Mouse (Mus musculus) adrenal gland, postnatal 10 days (tissue): ENCODE measurements around the gene Gmppb. TPM values are rescaled to one million over a fixed set of nuclear protein-coding genes. Genes with fewer than 3 reads are reported as not detected.
A peak's percentile ranks its signal among the peaks of the same experiment; 100 is the strongest.

Experiments
- DNase-seq: peaks from one replicate; pipeline ENCODE4 v3.0.0; 2021; ENCODE audit warnings: mixed read lengths
- total RNA-seq, 2 experiments: library from RNA; stranded (reverse); gene quantifications; 2 replicates each; pipeline ENCODE4 v1.2.3; 2021

The Gmppb gene
- total RNA-seq, 2 experiments from 2014 or later = 18.5 to 21.0 TPM

- no peak for DNase-seq
Measured at GRCm38 (mm10) chr9:108051184-108051930, 2.3 kb downstream of the Gmppb start.

- no peak for DNase-seq
Measured at GRCm38 (mm10) chr9:108051931-108052220, 2.8 kb downstream of the Gmppb start.

DNA sequence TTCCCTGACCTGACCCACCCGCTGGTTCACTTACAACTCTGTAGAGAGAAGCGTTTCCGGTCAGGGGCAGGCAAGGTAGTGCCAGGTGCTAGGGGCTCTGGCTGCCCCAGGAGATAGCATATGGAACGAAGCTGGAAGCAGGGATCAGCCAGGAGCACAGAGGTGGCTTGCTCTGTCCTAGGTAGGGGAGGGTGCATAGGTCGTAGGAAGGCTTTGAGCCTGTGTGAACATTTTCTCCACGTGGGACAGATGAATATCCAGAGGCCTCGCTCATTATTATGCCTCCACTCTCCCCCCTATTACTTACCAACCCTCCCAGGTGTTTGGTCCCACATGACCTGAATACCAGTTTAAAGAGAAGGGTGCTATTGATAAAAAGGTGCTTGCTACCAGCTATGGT, 3.4 kb downstream of the Gmppb start:
- no peak for DNase-seq

GRCm38 (mm10) chr9:108052885-108053664, 4.0 kb downstream of the Gmppb start, which contains the start of gene Amigo3:
Gene Amigo3, plus strand, starts transcription at chr9:108053159.
- peak; percentile 98 for DNase-seq

DNA sequence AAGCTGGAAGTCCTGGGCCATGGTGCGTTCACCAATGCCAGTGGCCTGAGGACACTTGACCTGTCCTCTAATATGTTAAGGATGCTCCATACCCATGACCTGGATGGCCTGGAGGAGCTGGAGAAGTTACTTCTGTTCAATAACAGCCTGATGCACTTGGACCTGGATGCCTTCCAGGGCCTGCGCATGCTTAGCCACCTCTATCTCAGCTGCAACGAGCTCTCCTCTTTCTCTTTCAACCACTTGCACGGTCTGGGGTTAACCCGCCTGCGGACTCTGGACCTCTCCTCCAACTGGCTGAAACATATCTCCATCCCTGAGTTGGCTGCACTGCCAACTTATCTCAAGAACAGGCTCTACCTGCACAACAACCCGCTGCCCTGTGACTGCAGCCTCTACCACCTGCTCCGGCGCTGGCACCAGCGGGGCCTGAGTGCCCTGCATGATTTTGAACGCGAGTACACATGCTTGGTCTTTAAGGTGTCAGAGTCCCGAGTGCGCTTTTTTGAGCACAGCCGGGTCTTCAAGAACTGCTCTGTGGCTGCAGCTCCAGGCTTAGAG, 4.7 kb downstream of the Gmppb start:
- DNase-seq = no peak

GRCm38 (mm10) chr9:108054331-108055040, 5.4 kb downstream of the Gmppb start:
- DNase-seq = no peak

- no peak for DNase-seq
Measured at GRCm38 (mm10) chr9:108055061-108055460, 6.0 kb downstream of the Gmppb start.

DNA sequence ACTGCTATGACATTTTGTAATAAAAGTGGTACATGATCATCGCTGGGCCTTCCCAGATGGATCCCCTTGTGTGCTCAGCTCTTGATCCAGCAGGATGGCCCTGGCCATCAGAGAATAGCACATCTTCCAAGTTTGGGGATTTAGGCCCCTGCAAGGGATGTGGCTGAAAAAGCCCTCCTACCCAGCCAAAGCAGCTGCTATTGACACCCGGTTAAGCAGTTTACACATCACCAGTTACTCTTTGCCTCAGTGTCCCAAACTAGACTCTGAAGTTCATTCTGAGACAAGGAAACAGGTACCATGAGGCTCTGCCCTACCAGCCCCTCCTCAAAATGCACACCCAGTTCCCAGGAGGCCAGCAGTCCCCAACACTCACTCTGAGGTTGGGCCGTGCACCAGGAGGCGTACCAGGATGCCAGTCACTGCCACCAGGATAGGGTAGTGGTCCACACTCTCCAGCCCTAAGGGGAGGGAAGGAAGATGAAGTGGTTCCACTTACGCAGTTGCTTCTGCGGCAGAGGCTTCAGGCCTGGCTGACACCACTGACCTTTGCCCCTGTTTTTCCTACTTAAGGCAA, 6.7 kb downstream of the Gmppb start:
- DNase-seq = no peak

DNA sequence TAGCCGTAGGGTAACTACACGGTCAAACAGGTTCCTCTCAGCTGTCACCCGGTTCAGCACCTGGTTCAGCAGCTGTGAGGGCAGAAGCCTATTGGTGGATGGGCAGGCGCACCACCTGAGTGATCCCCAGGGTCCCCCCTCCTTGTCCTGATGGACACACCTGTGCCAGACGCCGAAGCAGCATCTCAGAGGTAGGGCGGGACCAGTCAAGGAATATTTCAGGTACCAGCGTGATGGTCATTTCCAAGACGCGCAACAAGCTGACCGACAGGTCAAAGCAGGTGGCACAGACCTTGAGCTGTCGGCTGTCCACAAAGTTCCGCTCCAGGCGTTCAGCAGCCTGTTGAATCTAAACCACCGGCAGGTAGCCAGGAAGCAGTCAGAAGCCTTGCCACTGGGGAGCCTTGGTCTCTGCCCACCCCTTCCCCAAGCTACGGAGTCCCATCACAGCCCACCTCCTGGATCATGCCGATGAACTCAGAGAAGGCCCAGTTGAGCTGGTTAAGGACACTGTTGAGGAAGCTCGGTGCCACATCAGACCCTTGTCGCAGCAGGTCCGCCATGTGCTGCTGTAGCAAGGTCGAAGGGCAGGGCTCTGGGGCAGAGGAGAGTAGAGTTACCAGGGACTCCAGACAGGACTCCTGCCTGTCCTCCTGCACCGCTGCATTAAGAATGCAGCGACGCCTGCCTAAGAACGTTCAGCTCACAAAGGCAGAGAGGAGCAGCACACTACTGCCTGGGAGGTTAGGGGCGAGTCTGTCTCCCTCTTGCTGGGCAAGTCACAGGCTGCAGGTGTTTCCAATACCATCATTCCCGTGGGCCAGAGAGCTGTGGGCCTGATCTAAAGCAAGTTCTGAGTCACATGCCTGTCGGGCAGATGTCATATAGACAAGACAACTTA, 7.6 kb downstream of the Gmppb start:
- no peak for DNase-seq

- peak; percentile 77 for DNase-seq
Measured at GRCm38 (mm10) chr9:108057262-108057562, 8.2 kb downstream of the Gmppb start.

GRCm38 (mm10) chr9:108058291-108058690, 9.2 kb downstream of the Gmppb start:
- DNase-seq = no peak

- DNase-seq = no peak
Measured at GRCm38 (mm10) chr9:108062142-108062541, 13.1 kb downstream of the Gmppb start.

- no peak for DNase-seq
Measured at GRCm38 (mm10) chr9:108063361-108063760, 14.3 kb downstream of the Gmppb start.

DNA sequence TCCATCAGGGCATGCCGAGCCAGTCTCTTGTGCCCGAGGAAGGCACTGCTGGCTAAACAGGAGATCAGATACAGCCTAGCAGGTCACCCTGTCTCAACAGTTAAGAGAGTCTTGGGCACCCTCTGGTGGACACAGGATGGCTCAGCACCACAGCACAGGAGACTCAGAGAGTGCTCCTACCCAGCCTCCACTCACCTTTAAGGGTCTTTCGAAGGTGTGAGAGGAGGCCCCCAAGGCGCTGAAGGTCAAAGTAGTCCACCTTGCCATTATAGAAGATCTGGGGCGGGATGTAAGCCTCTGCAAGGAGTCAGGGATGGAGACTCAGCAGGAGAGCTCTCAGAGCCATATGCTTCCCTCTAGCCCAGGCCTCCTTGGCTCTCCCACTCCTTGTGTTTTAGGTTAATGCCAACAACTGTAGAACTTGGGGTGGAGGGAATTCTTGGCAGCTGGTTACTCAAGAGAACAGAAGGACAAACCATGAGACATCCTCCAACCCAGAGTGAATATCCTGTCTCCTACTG, 16.5 kb downstream of the Gmppb start:
- peak; percentile 81 for DNase-seq

- no peak for DNase-seq
Measured at GRCm38 (mm10) chr9:108067199-108067598, 18.2 kb downstream of the Gmppb start.

DNA sequence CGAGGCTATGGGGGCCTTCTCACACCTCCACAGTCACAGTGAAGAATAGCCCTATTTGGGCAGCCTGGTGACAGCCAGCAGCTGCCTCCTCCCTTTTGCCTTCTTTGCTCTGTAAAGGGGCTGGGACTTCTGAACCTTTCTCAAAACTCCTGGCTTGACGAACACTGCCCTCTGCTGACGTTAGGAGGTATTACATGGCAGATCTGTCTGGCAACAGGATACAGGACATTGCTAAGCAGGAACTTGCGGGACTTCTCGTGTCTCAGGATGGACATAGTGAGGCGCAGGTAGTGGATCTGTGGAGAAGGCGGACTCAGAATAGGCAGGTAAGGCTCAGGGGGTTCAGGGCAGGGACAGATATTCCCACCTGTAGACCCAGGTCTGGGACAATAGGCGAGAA, 18.9 kb downstream of the Gmppb start:
- DNase-seq = peak; percentile 89

DNA sequence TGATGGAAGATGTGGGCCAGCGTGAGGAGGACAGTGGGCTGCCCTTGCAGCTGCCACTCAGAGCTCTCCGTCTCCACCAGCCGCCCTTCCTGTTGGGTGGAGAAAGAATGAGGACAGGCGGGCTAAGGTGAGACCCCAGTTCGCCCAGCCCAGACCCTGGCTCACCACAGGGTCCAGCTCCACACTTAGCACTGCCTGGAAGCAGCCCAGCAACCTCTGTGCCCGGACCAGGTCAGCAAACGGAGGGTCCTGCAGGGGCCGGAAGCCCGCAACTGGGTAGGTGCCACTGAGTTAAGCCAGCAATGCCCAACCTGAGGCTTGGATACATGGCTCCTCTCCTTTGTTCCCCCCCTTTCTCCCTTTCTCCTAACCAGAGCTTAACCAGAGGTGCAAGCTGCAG, 20.0 kb downstream of the Gmppb start:
- no peak for DNase-seq

DNA sequence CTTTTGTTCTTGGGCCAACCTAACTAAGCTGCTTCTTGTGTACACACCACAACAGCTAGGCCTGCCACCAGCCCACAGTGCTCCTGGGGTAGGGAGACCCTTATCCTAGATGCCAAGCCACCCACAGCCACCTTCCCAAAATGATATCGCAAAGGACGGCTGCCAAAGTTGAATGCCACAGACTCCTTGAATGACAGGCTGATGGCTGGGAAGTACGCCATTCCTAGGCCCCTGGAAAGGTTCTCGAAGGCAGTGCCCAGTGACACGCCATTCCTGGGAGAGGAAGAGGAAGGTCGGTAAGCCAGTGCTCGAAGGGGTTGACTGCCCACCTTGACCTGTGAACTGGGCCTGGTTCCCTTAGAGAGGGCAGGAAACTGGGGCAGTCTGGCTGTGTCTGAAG, 20.5 kb downstream of the Gmppb start:
- DNase-seq = no peak

- DNase-seq = no peak
Measured at GRCm38 (mm10) chr9:108071801-108072200, 22.8 kb downstream of the Gmppb start.

- no peak for DNase-seq
Measured at GRCm38 (mm10) chr9:108072481-108072924, 23.5 kb downstream of the Gmppb start.
